Mouse (Mus musculus): Measurements from ENCODE around the gene Zfp819. TPM values are rescaled to one million over a fixed set of nuclear protein-coding genes. Genes with fewer than 3 reads are reported as not detected.

Gene Zfp819
- polyA plus RNA-seq (2014; fragmentation: Illumina TruSeq; extraction: RNeasy Lipid Tissue Mini Kit (QIAGEN cat#74804); ENCODE audit: low read depth, low replicate concordance): 9.2 TPM

GRCm38 (mm10) chr7:43606896-43607742 is at the start of gene Zfp819:
Gene Zfp819, plus strand, starts transcription at chr7:43607169.

GRCm38 (mm10) chr7:43562006-43562633 is 44.8 kb upstream of the Zfp819 start, which contains the start of gene Zfp658:
Gene Zfp658, plus strand, starts transcription at chr7:43562256.

GRCm38 (mm10) chr7:43579440-43580171 is 27.4 kb upstream of the Zfp819 start, which contains the start of gene Zfp719:
Gene Zfp719, plus strand, starts transcription at chr7:43579610.

GRCm38 (mm10) chr7:43634500-43634899 is 27.5 kb downstream of the Zfp819 start, which contains the start of gene Ceacam18:
Gene Ceacam18, plus strand, starts transcription at chr7:43634707.

GRCm38 (mm10) chr7:43660002-43660401 is 53.0 kb downstream of the Zfp819 start, which contains the start of gene Siglece:
Gene Siglece, minus strand, starts transcription at chr7:43660161.

Other genes starting within 250 kb of the Zfp819 start
- not detected for gene Siglecg, start 199.0 kb upstream of the Zfp819 start, polyA plus RNA-seq (2014; fragmentation: Illumina TruSeq; extraction: RNeasy Lipid Tissue Mini Kit (QIAGEN cat#74804); ENCODE audit: low read depth, low replicate concordance)
- not detected for gene Lim2, start 179.5 kb upstream of the Zfp819 start, polyA plus RNA-seq (2014; fragmentation: Illumina TruSeq; extraction: RNeasy Lipid Tissue Mini Kit (QIAGEN cat#74804); ENCODE audit: low read depth, low replicate concordance)
- not detected for gene Nkg7, start 170.1 kb upstream of the Zfp819 start, polyA plus RNA-seq (2014; fragmentation: Illumina TruSeq; extraction: RNeasy Lipid Tissue Mini Kit (QIAGEN cat#74804); ENCODE audit: low read depth, low replicate concordance)
- 18.3 TPM for gene Cldnd2, start 166.4 kb upstream of the Zfp819 start, polyA plus RNA-seq (2014; fragmentation: Illumina TruSeq; extraction: RNeasy Lipid Tissue Mini Kit (QIAGEN cat#74804); ENCODE audit: low read depth, low replicate concordance)
- gene Etfb, start 163.1 kb upstream of the Zfp819 start, polyA plus RNA-seq (2014; fragmentation: Illumina TruSeq; extraction: RNeasy Lipid Tissue Mini Kit (QIAGEN cat#74804); ENCODE audit: low read depth, low replicate concordance): 3.1 TPM
- gene Gm45233, start 163.0 kb upstream of the Zfp819 start, polyA plus RNA-seq (2014; fragmentation: Illumina TruSeq; extraction: RNeasy Lipid Tissue Mini Kit (QIAGEN cat#74804); ENCODE audit: low read depth, low replicate concordance): not detected
- gene Vsig10l, start 144.0 kb upstream of the Zfp819 start, polyA plus RNA-seq (2014; fragmentation: Illumina TruSeq; extraction: RNeasy Lipid Tissue Mini Kit (QIAGEN cat#74804); ENCODE audit: low read depth, low replicate concordance): 1.5 TPM
- 0.46 TPM for gene Iglon5, start 117.1 kb upstream of the Zfp819 start, polyA plus RNA-seq (2014; fragmentation: Illumina TruSeq; extraction: RNeasy Lipid Tissue Mini Kit (QIAGEN cat#74804); ENCODE audit: low read depth, low replicate concordance)
- gene 4931406B18Rik, start 101.2 kb upstream of the Zfp819 start, polyA plus RNA-seq (2014; fragmentation: Illumina TruSeq; extraction: RNeasy Lipid Tissue Mini Kit (QIAGEN cat#74804); ENCODE audit: low read depth, low replicate concordance): 14.5 TPM
- gene Cd33, start 62.7 kb upstream of the Zfp819 start, polyA plus RNA-seq (2014; fragmentation: Illumina TruSeq; extraction: RNeasy Lipid Tissue Mini Kit (QIAGEN cat#74804); ENCODE audit: low read depth, low replicate concordance): 2.1 TPM
- gene Zfp658, start 44.9 kb upstream of the Zfp819 start, polyA plus RNA-seq (2014; fragmentation: Illumina TruSeq; extraction: RNeasy Lipid Tissue Mini Kit (QIAGEN cat#74804); ENCODE audit: low read depth, low replicate concordance): 0.34 TPM
- 13.8 TPM for gene Zfp719, start 27.6 kb upstream of the Zfp819 start, polyA plus RNA-seq (2014; fragmentation: Illumina TruSeq; extraction: RNeasy Lipid Tissue Mini Kit (QIAGEN cat#74804); ENCODE audit: low read depth, low replicate concordance)
- gene Ceacam18, start 27.5 kb downstream of the Zfp819 start, polyA plus RNA-seq (2014; fragmentation: Illumina TruSeq; extraction: RNeasy Lipid Tissue Mini Kit (QIAGEN cat#74804); ENCODE audit: low read depth, low replicate concordance): not detected
- gene Siglece, start 53.0 kb downstream of the Zfp819 start, polyA plus RNA-seq (2014; fragmentation: Illumina TruSeq; extraction: RNeasy Lipid Tissue Mini Kit (QIAGEN cat#74804); ENCODE audit: low read depth, low replicate concordance): 1.0 TPM
- 0.24 TPM for gene Ctu1, start 64.8 kb downstream of the Zfp819 start, polyA plus RNA-seq (2014; fragmentation: Illumina TruSeq; extraction: RNeasy Lipid Tissue Mini Kit (QIAGEN cat#74804); ENCODE audit: low read depth, low replicate concordance)
- gene Klk14, start 83.2 kb downstream of the Zfp819 start, polyA plus RNA-seq (2014; fragmentation: Illumina TruSeq; extraction: RNeasy Lipid Tissue Mini Kit (QIAGEN cat#74804); ENCODE audit: low read depth, low replicate concordance): not detected
- not detected for gene Klk13, start 105.4 kb downstream of the Zfp819 start, polyA plus RNA-seq (2014; fragmentation: Illumina TruSeq; extraction: RNeasy Lipid Tissue Mini Kit (QIAGEN cat#74804); ENCODE audit: low read depth, low replicate concordance)
- not detected for gene Klk12, start 161.7 kb downstream of the Zfp819 start, polyA plus RNA-seq (2014; fragmentation: Illumina TruSeq; extraction: RNeasy Lipid Tissue Mini Kit (QIAGEN cat#74804); ENCODE audit: low read depth, low replicate concordance)
- gene Klk11, start 167.4 kb downstream of the Zfp819 start, polyA plus RNA-seq (2014; fragmentation: Illumina TruSeq; extraction: RNeasy Lipid Tissue Mini Kit (QIAGEN cat#74804); ENCODE audit: low read depth, low replicate concordance): not detected
- gene Klk10, start 173.9 kb downstream of the Zfp819 start, polyA plus RNA-seq (2014; fragmentation: Illumina TruSeq; extraction: RNeasy Lipid Tissue Mini Kit (QIAGEN cat#74804); ENCODE audit: low read depth, low replicate concordance): not detected
- not detected for gene Klk9, start 184.7 kb downstream of the Zfp819 start, polyA plus RNA-seq (2014; fragmentation: Illumina TruSeq; extraction: RNeasy Lipid Tissue Mini Kit (QIAGEN cat#74804); ENCODE audit: low read depth, low replicate concordance)
- not detected for gene Klk8, start 190.4 kb downstream of the Zfp819 start, polyA plus RNA-seq (2014; fragmentation: Illumina TruSeq; extraction: RNeasy Lipid Tissue Mini Kit (QIAGEN cat#74804); ENCODE audit: low read depth, low replicate concordance)
- not detected for gene Klk7, start 204.1 kb downstream of the Zfp819 start, polyA plus RNA-seq (2014; fragmentation: Illumina TruSeq; extraction: RNeasy Lipid Tissue Mini Kit (QIAGEN cat#74804); ENCODE audit: low read depth, low replicate concordance)
- not detected for gene Klk6, start 217.3 kb downstream of the Zfp819 start, polyA plus RNA-seq (2014; fragmentation: Illumina TruSeq; extraction: RNeasy Lipid Tissue Mini Kit (QIAGEN cat#74804); ENCODE audit: low read depth, low replicate concordance)
- not detected for gene Klk5, start 234.8 kb downstream of the Zfp819 start, polyA plus RNA-seq (2014; fragmentation: Illumina TruSeq; extraction: RNeasy Lipid Tissue Mini Kit (QIAGEN cat#74804); ENCODE audit: low read depth, low replicate concordance)